Mouse (Mus musculus): Measurements from ENCODE around the gene Capzb. TPM values are rescaled to one million over a fixed set of nuclear protein-coding genes. Genes with fewer than 3 reads are reported as not detected.

The Capzb gene
- polyA plus RNA-seq, 1 experiment from 2014 or later: 312 TPM

- H3K4me1 ChIP-seq: 0 out of 2 replicates have a peak, but pooled peaks cover 8% of the 10 kb centered on the region
- WGBS: 85% methylated on average over 7 of the region's 7 CpGs
- H3K27ac ChIP-seq: no peak overlapping the region
- no peak for ATAC-seq (ENCODE audit: low FRiP score)
- no peak overlapping the region for H3K4me2 ChIP-seq
- no peaks in the 10 kb centered on the region for H3K27me3 ChIP-seq
- H3K9me3 ChIP-seq: no peaks in the 10 kb centered on the region
- H3K36me3 ChIP-seq (replicated peaks): peaks cover 4% of the 10 kb centered on the region; the same call in 1 of the 2 replicates
- H3K4me3 ChIP-seq (replicated peaks): no peak overlapping the region
- H3K9ac ChIP-seq: no peak overlapping the region
These were observed 9.9 kb downstream of the Capzb start for GRCm38 (mm10) chr4:139202556-139202955.

GRCm38 (mm10) chr4:139203381-139203780 is 10.7 kb downstream of the Capzb start:
- Histone ChIP-seq H3K4me2 (no peak overlapping the region), H3K27me3 (no peaks in the 10 kb centered on the region), H3K9ac (no peak overlapping the region), H3K27ac (no peak overlapping the region), H3K36me3 (replicated peaks) (peaks cover 4% of the 10 kb centered on the region; the same call in 1 of the 2 replicates), H3K9me3 (no peaks in the 10 kb centered on the region), H3K4me1 (peaks cover 14% of the 10 kb centered on the region; the same call in 1 of the 2 replicates), H3K4me3 (replicated peaks) (no peak overlapping the region)
- no peak for ATAC-seq (ENCODE audit: low FRiP score)
- WGBS: 81% methylated on average over 2 of the region's 2 CpGs

GRCm38 (mm10) chr4:139205842-139206241 is 13.1 kb downstream of the Capzb start:
- Histone ChIP-seq H3K4me3 (replicated peaks) (no peak overlapping the region), H3K4me1 (peaks cover 21% of the 10 kb centered on the region), H3K36me3 (replicated peaks) (no peaks in the 10 kb centered on the region; the same call in 1 of the 2 replicates), H3K9me3 (no peaks in the 10 kb centered on the region), H3K27ac (no peak overlapping the region), H3K9ac (no peak overlapping the region), H3K27me3 (no peaks in the 10 kb centered on the region), H3K4me2 (no peak overlapping the region)
- WGBS: 66% methylated on average over 5 of the region's 5 CpGs
- ATAC-seq (ENCODE audit: low FRiP score): no peak

- no peak overlapping the region for H3K4me2 ChIP-seq
- no peaks in the 10 kb centered on the region; the same call in 1 of the 2 replicates for H3K36me3 ChIP-seq (replicated peaks)
- H3K9me3 ChIP-seq: no peaks in the 10 kb centered on the region
- H3K27ac ChIP-seq: no peak overlapping the region
- ATAC-seq (ENCODE audit: low FRiP score): no peak
- 88% methylated on average over 8 of the region's 8 CpGs for WGBS
- H3K4me3 ChIP-seq (replicated peaks): no peak overlapping the region
- peaks cover 25% of the 10 kb centered on the region for H3K4me1 ChIP-seq
- H3K27me3 ChIP-seq: no peaks in the 10 kb centered on the region
- H3K9ac ChIP-seq: no peak overlapping the region
These were observed 13.8 kb downstream of the Capzb start for GRCm38 (mm10) chr4:139206353-139207045.

GRCm38 (mm10) chr4:139208236-139209129 is 15.8 kb downstream of the Capzb start:
- peaks cover 4% of the 10 kb centered on the region; the same call in 1 of the 2 replicates for H3K36me3 ChIP-seq (replicated peaks)
- H3K9me3 ChIP-seq: no peaks in the 10 kb centered on the region
- H3K27me3 ChIP-seq: no peaks in the 10 kb centered on the region
- 81% methylated on average over 9 of the region's 9 CpGs for WGBS
- ATAC-seq (ENCODE audit: low FRiP score): no peak
- H3K4me2 ChIP-seq: no peak overlapping the region
- H3K27ac ChIP-seq: no peak overlapping the region
- H3K4me1 ChIP-seq: peaks cover 40% of the 10 kb centered on the region
- no peak overlapping the region for H3K4me3 ChIP-seq (replicated peaks)
- no peak overlapping the region; the same call in 1 of the 2 replicates for H3K9ac ChIP-seq

- H3K9me3 ChIP-seq: no peaks in the 10 kb centered on the region
- 84% methylated on average over 5 of the region's 5 CpGs for WGBS
- H3K27me3 ChIP-seq: no peaks in the 10 kb centered on the region
- H3K27ac ChIP-seq: no peak overlapping the region
- no peak overlapping the region for H3K4me2 ChIP-seq
- no peak for ATAC-seq (ENCODE audit: low FRiP score)
- no peak overlapping the region for H3K4me3 ChIP-seq (replicated peaks)
- H3K9ac ChIP-seq: no peak overlapping the region
- H3K36me3 ChIP-seq (replicated peaks): peaks cover 4% of the 10 kb centered on the region; the same call in 1 of the 2 replicates
- peaks cover 40% of the 10 kb centered on the region for H3K4me1 ChIP-seq
These were observed 16.6 kb downstream of the Capzb start for GRCm38 (mm10) chr4:139209130-139209840.

- WGBS: 74% methylated on average over 17 of the region's 17 CpGs
- Histone ChIP-seq H3K27me3 (no peaks in the 10 kb centered on the region), H3K27ac (no peak overlapping the region), H3K4me2 (no peak overlapping the region), H3K4me1 (peaks cover 36% of the 10 kb centered on the region), H3K36me3 (replicated peaks) (peaks cover 4% of the 10 kb centered on the region; the same call in 1 of the 2 replicates), H3K9ac (no peak overlapping the region), H3K9me3 (no peaks in the 10 kb centered on the region), H3K4me3 (replicated peaks) (no peak overlapping the region)
- no peak for ATAC-seq (ENCODE audit: low FRiP score)
These were observed 19.5 kb downstream of the Capzb start for GRCm38 (mm10) chr4:139211975-139212831.

GRCm38 (mm10) chr4:139213086-139213485 is 20.4 kb downstream of the Capzb start:
- 84% methylated on average over 10 of the region's 10 CpGs for WGBS

GRCm38 (mm10) chr4:139213935-139214371 is 21.3 kb downstream of the Capzb start:
- Histone ChIP-seq H3K4me3 (replicated peaks) (no peak overlapping the region), H3K4me1 (peaks cover 31% of the 10 kb centered on the region), H3K27ac (no peak overlapping the region), H3K9ac (no peak overlapping the region), H3K27me3 (no peaks in the 10 kb centered on the region), H3K9me3 (no peaks in the 10 kb centered on the region), H3K4me2 (no peak overlapping the region), H3K36me3 (replicated peaks) (peaks cover 4% of the 10 kb centered on the region; the same call in 1 of the 2 replicates)
- whole genome bisulfite sequencing: 84% methylated on average over 11 of the region's 11 CpGs
- ATAC-seq (ENCODE audit: low FRiP score): no peak

More at GRCm38 (mm10) chr4:139213086-139213485, 20.4 kb downstream of the Capzb start:
- Histone ChIP-seq H3K9ac (no peak overlapping the region), H3K27ac (no peak overlapping the region), H3K4me2 (no peak overlapping the region), H3K4me3 (replicated peaks) (no peak overlapping the region), H3K27me3 (no peaks in the 10 kb centered on the region), H3K9me3 (no peaks in the 10 kb centered on the region), H3K36me3 (replicated peaks) (peaks cover 4% of the 10 kb centered on the region; the same call in 1 of the 2 replicates), H3K4me1 (peaks cover 31% of the 10 kb centered on the region)
- no peak for ATAC-seq (ENCODE audit: low FRiP score)

GRCm38 (mm10) chr4:139216566-139216965 is 23.9 kb downstream of the Capzb start:
- peaks cover 23% of the 10 kb centered on the region for H3K4me1 ChIP-seq
- no peak overlapping the region for H3K9ac ChIP-seq
- no peak overlapping the region for H3K27ac ChIP-seq
- WGBS: 88% methylated on average over 9 of the region's 9 CpGs
- no peak for ATAC-seq (ENCODE audit: low FRiP score)
- no peak overlapping the region for H3K4me3 ChIP-seq (replicated peaks)
- no peaks in the 10 kb centered on the region for H3K27me3 ChIP-seq
- H3K36me3 ChIP-seq (replicated peaks): peaks cover 4% of the 10 kb centered on the region; the same call in 1 of the 2 replicates
- no peaks in the 10 kb centered on the region for H3K9me3 ChIP-seq
- H3K4me2 ChIP-seq: no peak overlapping the region

GRCm38 (mm10) chr4:139218539-139218938 is 25.8 kb downstream of the Capzb start:
- H3K27ac ChIP-seq: no peak overlapping the region
- H3K9ac ChIP-seq: no peak overlapping the region
- H3K9me3 ChIP-seq: no peaks in the 10 kb centered on the region
- WGBS: 92% methylated on average over 3 of the region's 3 CpGs
- H3K4me2 ChIP-seq: no peak overlapping the region
- no peak for ATAC-seq (ENCODE audit: low FRiP score)
- peaks cover 7% of the 10 kb centered on the region for H3K4me1 ChIP-seq
- H3K36me3 ChIP-seq (replicated peaks): no peaks in the 10 kb centered on the region; the same call in 1 of the 2 replicates
- no peak overlapping the region for H3K4me3 ChIP-seq (replicated peaks)
- no peaks in the 10 kb centered on the region for H3K27me3 ChIP-seq
